In genomic region chr17:78201221-78202058, GRCm38 (mm10) we compare ENCODE assay signal across 7 mouse cellular contexts. TPM values are rescaled to one million over a fixed set of nuclear protein-coding genes. Genes with fewer than 3 reads are reported as not detected.
DNase-seq lines count a peak whose midpoint lies in the region; ATAC-seq and TF ChIP-seq lines count a peak whose summit lies in the region.

No protein-coding gene starts in this region.

- no peaks in the 10 kb centered on the region; the same call in 1 of the 2 replicates for H3K4me1 ChIP-seq in bone marrow, adult 2 months (ENCODE audit: control insufficient read depth, insufficient read depth, low read length)
- peaks cover 31% of the 10 kb centered on the region for H3K4me1 ChIP-seq in forebrain, embryonic 13.5 days
- peaks cover 36% of the 10 kb centered on the region for H3K4me1 ChIP-seq in intestine, embryonic 14.5 days (replicated peaks; ENCODE audit: control insufficient read depth, insufficient read depth, low read length)
- H3K4me1 ChIP-seq in lung, postnatal 0 days (ENCODE audit: insufficient read depth, low read depth, low read length): peaks cover 10% of the 10 kb centered on the region

- TF ChIP-seq EP300 in lung, postnatal 0 days (IDR thresholded peaks at IDR 0.05): no peak

- DNase-seq in urinary bladder, adult 18-20 months (ENCODE audit: low spot score in 2 of 2): peak; percentile 44 to 60
- no peak for DNase-seq in urinary bladder, postnatal 4 days (ENCODE audit: low spot score in 2 of 2)
- peak; percentile 79 for DNase-seq in intestine, embryonic 14.5 days (ENCODE audit: low spot score)
- DNase-seq in lung, postnatal 0 days (ENCODE audit: low spot score): peak; percentile 21
- peak; percentile 21 to 64 for DNase-seq in spleen, postnatal 4 days (ENCODE audit: low spot score in 2 of 2)

- TF ChIP-seq POLR2A in bone marrow, adult 2 months (IDR thresholded peaks at IDR 0.05; ENCODE audit: borderline replicate concordance, control insufficient read depth, low read depth, low read length): no peak

- H3K9ac ChIP-seq in forebrain, embryonic 13.5 days: peak overlapping the region; percentile 84
- peak overlapping the region; percentile 78 for H3K9ac ChIP-seq in intestine, embryonic 14.5 days (ENCODE audit: low read length)
- H3K9ac ChIP-seq in lung, postnatal 0 days (replicated peaks; ENCODE audit: low read depth): peak overlapping the region; percentile 26; the same call in 1 of the 2 replicates

- under 1% methylated on average over 39 of the region's 39 CpGs for WGBS in bone marrow, adult 2 months
- under 1% methylated on average over 38 of the region's 39 CpGs for WGBS in forebrain, embryonic 13.5 days
- WGBS in intestine, embryonic 14.5 days: 1% methylated on average over 39 of the region's 39 CpGs
- WGBS in lung, postnatal 0 days: 1% methylated on average over 39 of the region's 39 CpGs

- no peaks in the 10 kb centered on the region for H3K36me3 ChIP-seq in forebrain, embryonic 13.5 days (ENCODE audit: poor library complexity, severe bottlenecking)
- H3K36me3 ChIP-seq in intestine, embryonic 14.5 days (ENCODE audit: control insufficient read depth, insufficient read depth, low read length): no peaks in the 10 kb centered on the region
- no peaks in the 10 kb centered on the region for H3K36me3 ChIP-seq in lung, postnatal 0 days (ENCODE audit: insufficient read depth, low read length)

- H3K27me3 ChIP-seq in forebrain, embryonic 13.5 days: peaks cover 10% of the 10 kb centered on the region; the same call in 1 of the 2 replicates
- no peaks in the 10 kb centered on the region for H3K27me3 ChIP-seq in intestine, embryonic 14.5 days (replicated peaks; ENCODE audit: control insufficient read depth, insufficient read depth, low read length)
- peaks cover 24% of the 10 kb centered on the region; the same call in 1 of the 2 replicates for H3K27me3 ChIP-seq in lung, postnatal 0 days (replicated peaks; ENCODE audit: insufficient read depth, low read length)

- H3K4me2 ChIP-seq in forebrain, embryonic 13.5 days: peak overlapping the region; percentile 98
- peak overlapping the region; percentile 93 for H3K4me2 ChIP-seq in intestine, embryonic 14.5 days (ENCODE audit: low read length)
- peak overlapping the region; percentile 94 for H3K4me2 ChIP-seq in lung, postnatal 0 days (replicated peaks; ENCODE audit: low read depth, low read length)

- peak overlapping the region; percentile 53 for H3K4me3 ChIP-seq in bone marrow, adult 2 months (replicated peaks; ENCODE audit: control insufficient read depth, low read depth, low read length)
- peak overlapping the region; percentile 83 for H3K4me3 ChIP-seq in forebrain, embryonic 13.5 days
- peak overlapping the region; percentile 71 for H3K4me3 ChIP-seq in intestine, embryonic 14.5 days (ENCODE audit: low read depth, low read length)
- H3K4me3 ChIP-seq in lung, postnatal 0 days (ENCODE audit: low read depth, low read length): peak overlapping the region; percentile 80

- TF ChIP-seq CTCF in bone marrow, adult 2 months (IDR thresholded peaks at IDR 0.05; ENCODE audit: control insufficient read depth, insufficient read depth, low read length): no peak
- TF ChIP-seq CTCF in lung, postnatal 0 days (IDR thresholded peaks at IDR 0.05): no peak

- no peak overlapping the region; the same call in 1 of the 2 replicates for H3K27ac ChIP-seq in bone marrow, adult 2 months (ENCODE audit: control insufficient read depth, insufficient read depth, low read depth, low read length, poor library complexity)
- H3K27ac ChIP-seq in forebrain, embryonic 13.5 days: peak overlapping the region; percentile 91
- peak overlapping the region; percentile 95; the same call in 1 of the 2 replicates for H3K27ac ChIP-seq in intestine, embryonic 14.5 days (ENCODE audit: low read depth)
- no peak overlapping the region for H3K27ac ChIP-seq in lung, postnatal 0 days (ENCODE audit: low read length)

- ATAC-seq in forebrain, embryonic 13.5 days: peak; percentile 41
- ATAC-seq in intestine, embryonic 14.5 days (replicated peaks; ENCODE audit: low FRiP score, low TSS enrichment, low read depth): peak; percentile 58
- 0 out of 2 replicates have a peak, but pooled peaks have one; percentile 14 for ATAC-seq in lung, postnatal 0 days

- H3K9me3 ChIP-seq in forebrain, embryonic 13.5 days (replicated peaks): no peaks in the 10 kb centered on the region
- H3K9me3 ChIP-seq in intestine, embryonic 14.5 days (ENCODE audit: control insufficient read depth, low read length): no peaks in the 10 kb centered on the region
- no peaks in the 10 kb centered on the region for H3K9me3 ChIP-seq in lung, postnatal 0 days (ENCODE audit: low read length)

RNA-seq across cellular contexts. Expression of gene Crim1, which starts 1.4 kb away (rescaled TPM):
- polyA plus RNA-seq in bone marrow, adult 2 months (2011; ENCODE audit: insufficient read depth, insufficient read length, low replicate concordance, missing spikeins): 0.77 and 1.7 TPM in 2 replicates
- 3.6 and 3.8 TPM in 2 replicates for polyA plus RNA-seq in forebrain, embryonic 13.5 days (2015; fragmentation: Nextera tagmentation; extraction: Ambion mirVana)
- polyA plus RNA-seq in intestine, embryonic 14.5 days (2014; fragmentation: Nextera tagmentation; extraction: Ambion mirVana): 6.1 and 6.9 TPM in 2 replicates
- 8.2 and 10.2 TPM in 2 replicates for polyA plus RNA-seq in lung, postnatal 0 days (2015; fragmentation: Nextera tagmentation; extraction: Ambion mirVana)

Comparison
In these comparisons a context has a peak if more than half of its experiments do, and no peak if none do; other contexts are left out.
1. DNase-seq: peak in urinary bladder, adult 18-20 months (2 of 2), intestine, embryonic 14.5 days (single experiment), lung, postnatal 0 days (single experiment) and spleen, postnatal 4 days (2 of 2); none in urinary bladder, postnatal 4 days (0 of 2).
2. H3K27ac ChIP-seq: peak in forebrain, embryonic 13.5 days (single experiment) and intestine, embryonic 14.5 days (single experiment); none in bone marrow, adult 2 months (single experiment) and lung, postnatal 0 days (single experiment).
3. H3K9ac ChIP-seq: peak in every context shown above with its lines; median percentile 84 in forebrain, embryonic 13.5 days; 78 in intestine, embryonic 14.5 days; 26 in lung, postnatal 0 days.
4. Peak in every context shown above with its lines, with median percentiles within 50 percentile points of each other: H3K4me3 ChIP-seq, ATAC-seq and H3K4me2 ChIP-seq.